Mouse (Mus musculus): ENCODE measurements around the gene Slc1a7.

Gene Slc1a7

GRCm38 (mm10) chr4:107969781-107970180 is 1.6 kb downstream of the Slc1a7 start:
- peak in 1 of 2 experiments; percentile 38 for DNase-seq (ENCODE audit: low spot score in 2 of 2)

GRCm38 (mm10) chr4:107971162-107971561 is 3.0 kb downstream of the Slc1a7 start:
- no peak for DNase-seq (ENCODE audit: low spot score in 2 of 2)

- no peak for DNase-seq (ENCODE audit: low spot score in 2 of 2)
Observed at GRCm38 (mm10) chr4:107974527-107974926, 6.4 kb downstream of the Slc1a7 start.

- no peak for DNase-seq (ENCODE audit: low spot score in 2 of 2)
Observed at GRCm38 (mm10) chr4:107975004-107975403, 6.9 kb downstream of the Slc1a7 start.

GRCm38 (mm10) chr4:107977593-107977992 is 9.5 kb downstream of the Slc1a7 start:
- no peak for DNase-seq (ENCODE audit: low spot score in 2 of 2)

GRCm38 (mm10) chr4:107979530-107979929 is 11.4 kb downstream of the Slc1a7 start:
- no peak for DNase-seq (ENCODE audit: low spot score in 2 of 2)

GRCm38 (mm10) chr4:107980002-107980600 is 12.0 kb downstream of the Slc1a7 start:
- DNase-seq (ENCODE audit: low spot score in 2 of 2): no peak

GRCm38 (mm10) chr4:107983717-107984116 is 15.6 kb downstream of the Slc1a7 start:
- no peak for DNase-seq (ENCODE audit: low spot score in 2 of 2)

GRCm38 (mm10) chr4:107984282-107984981 is 16.3 kb downstream of the Slc1a7 start:
- peak in 1 of 2 experiments; percentile 77 for DNase-seq (ENCODE audit: low spot score in 2 of 2)

GRCm38 (mm10) chr4:107985812-107986211 is 17.7 kb downstream of the Slc1a7 start:
- no peak for DNase-seq (ENCODE audit: low spot score in 2 of 2)

GRCm38 (mm10) chr4:107986386-107987168 is 18.4 kb downstream of the Slc1a7 start:
- DNase-seq (ENCODE audit: low spot score in 2 of 2): no peak

- DNase-seq (ENCODE audit: low spot score in 2 of 2): no peak
Observed at GRCm38 (mm10) chr4:107988931-107989330, 20.8 kb downstream of the Slc1a7 start.

- no peak for DNase-seq (ENCODE audit: low spot score in 2 of 2)
Observed at GRCm38 (mm10) chr4:107990818-107991217, 22.7 kb downstream of the Slc1a7 start.

GRCm38 (mm10) chr4:107991879-107992278 is 23.7 kb downstream of the Slc1a7 start:
- DNase-seq (ENCODE audit: low spot score in 2 of 2): no peak

- DNase-seq (ENCODE audit: low spot score in 2 of 2): no peak
Observed at GRCm38 (mm10) chr4:107995011-107995410, 26.9 kb downstream of the Slc1a7 start.

- DNase-seq (ENCODE audit: low spot score in 2 of 2): no peak
Observed at GRCm38 (mm10) chr4:107995727-107996126, 27.6 kb downstream of the Slc1a7 start.

GRCm38 (mm10) chr4:107996418-107996986 is 28.4 kb downstream of the Slc1a7 start:
- DNase-seq (ENCODE audit: low spot score in 2 of 2): peak in 1 of 2 experiments; percentile 39

GRCm38 (mm10) chr4:107998641-107999332 is 30.7 kb downstream of the Slc1a7 start:
- DNase-seq (ENCODE audit: low spot score in 2 of 2): peak in 1 of 2 experiments; percentile 59

GRCm38 (mm10) chr4:107999380-107999779 is 31.2 kb downstream of the Slc1a7 start:
- peak in 1 of 2 experiments; percentile 52 for DNase-seq (ENCODE audit: low spot score in 2 of 2)

GRCm38 (mm10) chr4:108005328-108005727 is 37.2 kb downstream of the Slc1a7 start:
- no peak for DNase-seq (ENCODE audit: low spot score in 2 of 2)

GRCm38 (mm10) chr4:108007532-108008103 is 39.5 kb downstream of the Slc1a7 start:
- DNase-seq (ENCODE audit: low spot score in 2 of 2): no peak
